Mouse (Mus musculus) kidney, postnatal 0 days (tissue): ENCODE results near the gene Csnk1g2. TPM values are rescaled to one million over a fixed set of nuclear protein-coding genes. Genes with fewer than 3 reads are reported as not detected.

Experiments used
- ATAC-seq: fragments of 200-750 bp; cut with Nextera tagmentation; replicated peaks from 2 replicates; pipeline ENCODE4 v1.8.0; 2017; ENCODE audit warnings: low read depth, moderate number of reproducible peaks, moderate TSS enrichment, moderate library complexity; ENCODE audit not compliant: low FRiP score
- DNase-seq: peaks from one replicate; pipeline ENCODE4 v3.0.0-alpha.2; 2016; ENCODE audit warnings: low spot score
- H3K27ac ChIP-seq: fragments of 300-500 bp; sonication (generic); 2 replicates; pipeline ENCODE4 v1.5.1; 2014; ENCODE audit warnings: mild to moderate bottlenecking
- H3K27me3 ChIP-seq: fragments of 300-500 bp; sonication (generic); 2 replicates; pipeline ENCODE4 v1.6.1; 2014; ENCODE audit warnings: low read length, mixed read lengths; ENCODE audit not compliant: insufficient read depth
- H3K36me3 ChIP-seq: fragments of 300-500 bp; sonication (generic); 2 replicates; pipeline ENCODE4 v1.6.1; 2014; ENCODE audit warnings: low read length, mixed read lengths; ENCODE audit not compliant: insufficient read depth
- H3K4me1 ChIP-seq: fragments of 300-500 bp; sonication (generic); replicated peaks from 2 replicates; pipeline ENCODE4 v1.6.1; 2014; ENCODE audit warnings: antibody characterized with exemption, low read length, mixed read lengths; ENCODE audit not compliant: insufficient read depth
- H3K4me2 ChIP-seq: fragments of 300-500 bp; sonication (generic); 2 replicates; pipeline ENCODE4 v1.6.1; 2014; ENCODE audit warnings: mild to moderate bottlenecking, low read length, moderate library complexity, mixed read lengths
- H3K4me3 ChIP-seq: fragments of 300-500 bp; sonication (generic); replicated peaks from 2 replicates; pipeline ENCODE4 v1.5.1; 2014; ENCODE audit warnings: low read depth, low read length
- H3K9ac ChIP-seq: fragments of 300-500 bp; sonication (generic); 2 replicates; pipeline ENCODE4 v1.6.1; 2014; ENCODE audit warnings: low read depth, low read length
- H3K9me3 ChIP-seq: fragments of 300-500 bp; sonication (generic); replicated peaks from 2 replicates; pipeline ENCODE4 v1.6.1; 2016; ENCODE audit warnings: low read length, inconsistent platforms, mixed read lengths
- CTCF ChIP-seq: IDR thresholded peaks from 2 replicates; pipeline ENCODE4 v1.5.1; 2016; ENCODE audit warnings: antibody characterized with exemption, low read depth, mild to moderate bottlenecking, moderate library complexity
- WGBS: fragments of 180-500 bp; shearing (Covaris S2); extraction: QIAGEN DNeasy Blood & Tissue Kit; methylation state at CpG from one replicate; pipeline ENCODE4 v1.1.7; 2014; 5-methylcytosine and 5-hydroxymethylcytosine counted together
- polyA plus RNA-seq: library from polyadenylated mRNA; unstranded; fragments of >200 nt; fragmentation: Nextera tagmentation; extraction: Ambion mirVana; gene quantifications from 2 replicates; pipeline ENCODE4 v1.2.1, GENCODE M21; 2015

Gene Csnk1g2
- polyA plus RNA-seq, 1 experiment from 2014 or later = 137 TPM

DNA sequence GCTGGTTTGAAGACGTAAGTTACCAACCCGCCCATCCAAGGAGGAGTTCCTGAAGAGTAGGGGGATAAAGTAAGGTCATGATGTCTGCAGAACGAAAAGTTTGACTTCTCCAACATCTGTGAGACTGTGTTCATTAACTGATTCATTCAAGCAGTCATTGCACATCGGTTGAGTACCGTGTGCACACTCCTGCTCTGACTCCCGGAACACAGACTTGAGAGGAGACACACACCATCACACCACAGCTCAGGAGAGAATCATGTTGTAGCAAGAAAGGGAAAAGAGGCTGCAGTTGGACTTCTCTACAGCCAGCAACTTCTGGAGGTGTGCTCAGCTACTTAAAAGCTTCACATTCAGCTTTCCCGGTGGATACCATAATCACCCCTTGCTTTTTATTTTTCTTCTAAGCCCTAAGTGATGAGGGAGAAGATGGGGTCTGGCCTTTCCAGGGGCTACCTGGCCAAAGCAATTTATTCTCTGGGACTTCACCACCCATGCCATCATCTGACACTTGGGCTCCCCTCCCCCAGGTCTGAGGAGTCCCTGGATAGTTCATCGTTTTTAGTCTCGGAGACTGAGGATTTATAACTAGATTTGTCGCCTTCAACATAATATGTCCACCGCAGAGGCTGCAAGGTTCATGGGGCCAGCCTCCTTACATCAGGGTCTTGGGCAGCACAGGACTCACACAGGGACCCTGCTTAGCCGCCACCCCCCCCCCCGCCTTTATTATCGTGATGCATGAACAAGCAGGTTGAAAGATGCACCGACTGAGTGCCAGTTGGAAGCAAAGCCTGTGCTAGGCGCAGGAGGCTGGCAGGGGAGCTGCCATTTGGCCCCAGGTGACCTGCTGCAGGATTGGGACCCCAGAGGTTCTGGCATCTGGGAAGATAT lies 1.6 kb upstream of the Csnk1g2 start:
- peak overlapping the region; percentile 67 for H3K4me2 ChIP-seq
- ATAC-seq (no peak), DNase-seq (no peak)
- H3K4me3 ChIP-seq = peak overlapping the region; percentile 46
- peak overlapping the region; percentile 38; the same call in 1 of the 2 replicates for H3K9ac ChIP-seq
- H3K27me3 ChIP-seq = no peaks in the 10 kb centered on the region
- peak overlapping the region; percentile 92; the same call in 1 of the 2 replicates for H3K27ac ChIP-seq
- TF ChIP-seq CTCF = no peak
- H3K9me3 ChIP-seq = no peaks in the 10 kb centered on the region
- 34% methylated on average over 16 of the region's 16 CpGs for WGBS
- peaks cover 17% of the 10 kb centered on the region for H3K4me1 ChIP-seq
- H3K36me3 ChIP-seq = peaks cover 4% of the 10 kb centered on the region; the same call in 1 of the 2 replicates

- Histone ChIP-seq H3K9ac (peak overlapping the region; percentile 38; the same call in 1 of the 2 replicates), H3K4me1 (peaks cover 22% of the 10 kb centered on the region), H3K9me3 (no peaks in the 10 kb centered on the region), H3K4me2 (peak overlapping the region; percentile 67), H3K36me3 (peaks cover 3% of the 10 kb centered on the region; the same call in 1 of the 2 replicates), H3K27me3 (no peaks in the 10 kb centered on the region), H3K27ac (peak overlapping the region; percentile 92), H3K4me3 (peak overlapping the region; percentile 46)
- WGBS = under 1% methylated on average over 9 of the region's 9 CpGs
- no peak for ATAC-seq
- no peak for DNase-seq
- TF ChIP-seq CTCF = no peak
These were observed 1.0 kb upstream of the Csnk1g2 start for GRCm38 (mm10) chr10:80621690-80621939.

- Histone ChIP-seq H3K4me3 (peak overlapping the region; percentile 87), H3K4me2 (peak overlapping the region; percentile 67)
These were observed 538 bp upstream of the Csnk1g2 start for GRCm38 (mm10) chr10:80621940-80622660.

GRCm38 (mm10) chr10:80623457-80624191 lies 986 bp downstream of the Csnk1g2 start:
- DNase-seq = peak; percentile 89
- Histone ChIP-seq H3K9me3 (no peaks in the 10 kb centered on the region), H3K36me3 (peaks cover 3% of the 10 kb centered on the region; the same call in 1 of the 2 replicates), H3K9ac (peak overlapping the region; percentile 94), H3K27ac (peak overlapping the region; percentile 95), H3K4me2 (peak overlapping the region; percentile 95), H3K4me1 (peaks cover 31% of the 10 kb centered on the region), H3K27me3 (no peaks in the 10 kb centered on the region), H3K4me3 (peak overlapping the region; percentile 87)
- ATAC-seq = no peak
- peak; percentile 33 for TF ChIP-seq CTCF
- 7% methylated on average over 15 of the region's 15 CpGs for WGBS

More at GRCm38 (mm10) chr10:80621940-80622660, 538 bp upstream of the Csnk1g2 start:
- ATAC-seq (peak; percentile 94), DNase-seq (peak; percentile 100)
- Histone ChIP-seq H3K27me3 (no peaks in the 10 kb centered on the region), H3K27ac (peak overlapping the region; percentile 95), H3K4me1 (peaks cover 22% of the 10 kb centered on the region), H3K36me3 (peaks cover 3% of the 10 kb centered on the region; the same call in 1 of the 2 replicates), H3K9ac (peak overlapping the region; percentile 94), H3K9me3 (no peaks in the 10 kb centered on the region)
- TF ChIP-seq CTCF = no peak
- WGBS = under 1% methylated on average over 64 of the region's 64 CpGs

DNA sequence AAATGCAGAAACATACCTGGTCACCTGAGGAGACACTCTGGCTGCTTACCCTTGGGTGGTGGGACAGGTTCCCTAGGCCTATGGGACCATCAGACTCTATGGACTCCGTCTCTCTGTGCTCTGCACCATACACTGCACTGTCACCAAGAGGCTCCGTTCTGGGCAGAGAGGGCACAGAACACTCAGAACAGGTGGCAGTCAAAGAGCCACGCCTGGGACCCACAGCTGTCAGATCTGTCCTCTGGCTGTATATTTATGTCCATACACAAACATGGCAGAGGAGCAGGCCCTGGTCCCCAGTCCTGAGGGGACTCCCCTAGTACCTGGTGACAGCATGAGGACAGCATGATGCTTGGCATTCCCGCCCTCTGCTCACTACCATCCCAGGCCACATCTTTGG lies 3.1 kb downstream of the Csnk1g2 start:
- peaks cover 3% of the 10 kb centered on the region; the same call in 1 of the 2 replicates for H3K36me3 ChIP-seq
- 76% methylated on average over 4 of the region's 4 CpGs for WGBS
- H3K9me3 ChIP-seq = no peaks in the 10 kb centered on the region
- H3K4me1 ChIP-seq = peaks cover 36% of the 10 kb centered on the region
- 0 out of 2 replicates have a peak overlapping the region, but pooled peaks have one; percentile 3 for H3K4me2 ChIP-seq
- TF ChIP-seq CTCF = no peak
- peak overlapping the region; percentile 42; the same call in 1 of the 2 replicates for H3K27ac ChIP-seq
- DNase-seq (no peak), ATAC-seq (no peak)
- no peaks in the 10 kb centered on the region for H3K27me3 ChIP-seq
- no peak overlapping the region for H3K4me3 ChIP-seq
- H3K9ac ChIP-seq = 0 out of 2 replicates have a peak overlapping the region, but pooled peaks have one; percentile 19

- peaks cover 34% of the 10 kb centered on the region; the same call in 1 of the 2 replicates for H3K4me1 ChIP-seq
- WGBS = 14% methylated on average over 2 of the region's 2 CpGs
- no peak overlapping the region for H3K4me3 ChIP-seq
- TF ChIP-seq CTCF = no peak
- H3K27ac ChIP-seq = peak overlapping the region; percentile 64
- DNase-seq (peak; percentile 91), ATAC-seq (peak; percentile 87)
- 0 out of 2 replicates have a peak overlapping the region, but pooled peaks have one; percentile 0 for H3K9ac ChIP-seq
- H3K4me2 ChIP-seq = no peak overlapping the region
- peaks cover 3% of the 10 kb centered on the region; the same call in 1 of the 2 replicates for H3K36me3 ChIP-seq
- H3K9me3 ChIP-seq = no peaks in the 10 kb centered on the region
- H3K27me3 ChIP-seq = no peaks in the 10 kb centered on the region
These were observed 5.0 kb downstream of the Csnk1g2 start for GRCm38 (mm10) chr10:80627685-80628084.
